Mouse (Mus musculus) stomach, postnatal 0 days (tissue): Measurements from ENCODE around the gene Kcna5.
A peak's percentile ranks its signal among the peaks of the same experiment; 100 is the strongest.

ENCODE experiments used
- CTCF ChIP-seq: IDR thresholded peaks from 2 replicates; pipeline ENCODE4 v1.5.1; 2016; ENCODE audit warnings: antibody characterized with exemption, low read depth, mild to moderate bottlenecking, moderate library complexity
- EP300 ChIP-seq: optimal IDR thresholded peaks from 2 replicates; pipeline ENCODE3; 2016; ENCODE audit warnings: antibody characterized with exemption

- peak; percentile 99 for TF ChIP-seq CTCF
- no peak for TF ChIP-seq EP300
These were observed 16.7 kb upstream of the Kcna5 start for GRCm38 (mm10) chr6:126551862-126552395.
